Mouse (Mus musculus) liver, postnatal 0 days (tissue): ENCODE measurements around the gene Npnt. TPM values are rescaled to one million over a fixed set of nuclear protein-coding genes. Genes with fewer than 3 reads are reported as not detected.
A peak's percentile ranks its signal among the peaks of the same experiment; 100 is the strongest.

ENCODE experiments used
- ATAC-seq: fragments of 200-750 bp; cut with Nextera tagmentation; 2 replicates; pipeline ENCODE4 v1.8.0; 2017; ENCODE audit warnings: mild to moderate bottlenecking, moderate library complexity
- DNase-seq: peaks from one replicate; pipeline ENCODE4 v3.0.0-alpha.2; 2016
- H3K27ac ChIP-seq: fragments of 300-500 bp; sonication (generic); 2 replicates; pipeline ENCODE4 v1.5.1; 2014; ENCODE audit warnings: antibody characterized with exemption, moderate library complexity, mild to moderate bottlenecking, low read depth
- H3K27me3 ChIP-seq: fragments of 300-500 bp; sonication (generic); 2 replicates; pipeline ENCODE4 v1.6.1; 2014; ENCODE audit warnings: low read length, control low read depth, mixed read lengths; ENCODE audit not compliant: insufficient read depth
- H3K36me3 ChIP-seq: fragments of 300-500 bp; sonication (generic); replicated peaks from 2 replicates; pipeline ENCODE4 v1.6.1; 2014; ENCODE audit warnings: mild to moderate bottlenecking, control low read depth, low read length, moderate library complexity, mixed read lengths; ENCODE audit not compliant: insufficient read depth
- H3K4me1 ChIP-seq: fragments of 300-500 bp; sonication (generic); 2 replicates; pipeline ENCODE4 v1.6.1; 2014; ENCODE audit warnings: antibody characterized with exemption, mild to moderate bottlenecking, control low read depth; ENCODE audit not compliant: insufficient read depth
- H3K4me2 ChIP-seq: fragments of 300-500 bp; sonication (generic); 2 replicates; pipeline ENCODE4 v1.6.1; 2014; ENCODE audit warnings: low read depth, mild to moderate bottlenecking, low read length, moderate library complexity, mixed read lengths
- H3K4me3 ChIP-seq: fragments of 300-500 bp; sonication (generic); 2 replicates; pipeline ENCODE4 v1.5.1; 2014; ENCODE audit warnings: low read depth, low read length
- H3K9ac ChIP-seq: fragments of 300-500 bp; sonication (generic); replicated peaks from 2 replicates; pipeline ENCODE4 v1.6.1; 2014; ENCODE audit warnings: mild to moderate bottlenecking, moderate library complexity
- H3K9me3 ChIP-seq: fragments of 300-500 bp; sonication (generic); 2 replicates; pipeline ENCODE4 v1.6.1; 2016; ENCODE audit warnings: mild to moderate bottlenecking, control low read depth, low read length, mixed read lengths
- CTCF ChIP-seq: sonication (generic); IDR thresholded peaks from 2 replicates; pipeline ENCODE4 v1.5.1; 2016; ENCODE audit warnings: antibody characterized with exemption, low read depth
- EP300 ChIP-seq: IDR thresholded peaks from 2 replicates; pipeline ENCODE4 v1.6.1; 2016; ENCODE audit warnings: antibody characterized with exemption, low read depth, mild to moderate bottlenecking
- WGBS: fragments of 180-500 bp; shearing (Covaris S2); extraction: QIAGEN DNeasy Blood & Tissue Kit; methylation state at CpG from one replicate; pipeline ENCODE4 v1.1.7; 2014; ENCODE audit not compliant: insufficient replicate concordance; 5-methylcytosine and 5-hydroxymethylcytosine counted together
- polyA plus RNA-seq: library from polyadenylated mRNA; unstranded; fragments of >200 nt; fragmentation: Nextera tagmentation; extraction: Ambion mirVana; gene quantifications from 2 replicates; pipeline ENCODE4 v1.2.1, GENCODE M21; 2015

Gene Npnt
- polyA plus RNA-seq, 1 experiment from 2014 or later, result 10.4 TPM

DNA sequence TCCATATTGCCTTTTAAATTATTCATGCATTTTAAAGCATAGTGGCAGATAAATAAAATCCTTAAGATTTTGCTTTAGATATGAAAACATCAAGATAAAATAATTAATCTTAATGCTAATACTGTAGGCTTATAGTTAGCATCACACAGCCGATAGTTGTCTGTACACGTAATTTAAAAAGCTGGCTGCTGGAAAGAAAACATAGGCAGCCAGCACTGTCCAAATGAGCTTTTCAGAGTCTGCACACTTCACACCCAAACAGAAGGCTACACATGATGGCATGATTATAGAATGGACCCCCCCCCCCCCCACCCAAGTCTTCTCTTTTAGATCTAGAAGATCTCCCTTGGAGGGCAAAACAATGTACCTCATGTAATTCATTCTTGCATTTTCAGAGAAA is 31.9 kb upstream of the Npnt start:
- TF ChIP-seq CTCF, result no peak
- no peak for TF ChIP-seq EP300
- Histone ChIP-seq H3K9ac (no peak overlapping the region), H3K4me3 (no peak overlapping the region), H3K4me1 (no peaks in the 10 kb centered on the region), H3K9me3 (no peaks in the 10 kb centered on the region), H3K36me3 (peaks cover 3% of the 10 kb centered on the region; the same call in 1 of the 2 replicates), H3K27ac (no peak overlapping the region), H3K27me3 (no peaks in the 10 kb centered on the region), H3K4me2 (no peak overlapping the region)
- DNase-seq (no peak), ATAC-seq (no peak)
- WGBS, result 90% methylated on average over 2 of the region's 2 CpGs

DNA sequence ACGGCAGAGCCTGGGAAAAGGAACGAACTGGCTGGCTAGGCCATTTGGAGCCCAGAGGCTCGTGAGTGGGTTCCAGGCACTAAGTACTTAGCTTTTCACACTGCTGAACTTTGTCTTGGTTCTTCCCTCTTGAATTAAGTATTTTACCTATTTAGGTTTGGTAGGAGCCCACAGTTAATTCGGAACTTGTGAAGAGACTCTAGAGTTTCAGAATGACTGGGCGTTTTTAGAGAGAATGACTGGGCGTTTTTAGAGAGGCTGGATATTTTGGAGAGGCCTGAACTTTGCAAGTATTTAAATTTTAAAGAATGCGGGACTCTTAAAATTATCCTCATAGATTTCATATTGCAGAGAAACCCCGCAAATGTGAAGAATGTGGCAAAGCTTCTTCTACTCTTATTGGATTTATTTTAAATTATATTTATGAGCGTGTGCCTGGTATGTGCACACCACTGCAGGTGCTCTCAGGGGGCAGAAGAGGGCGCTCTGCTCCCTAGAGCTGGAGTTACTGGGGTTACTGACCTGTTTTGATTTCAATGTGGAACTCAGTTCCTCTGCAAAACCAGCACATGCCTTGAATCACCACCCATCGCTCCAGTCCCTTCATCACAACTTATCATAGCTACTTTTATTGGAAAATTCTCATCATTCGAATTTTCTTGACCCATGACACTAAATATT is 29.8 kb upstream of the Npnt start:
- no peak overlapping the region for H3K9ac ChIP-seq
- no peak overlapping the region for H3K4me2 ChIP-seq
- TF ChIP-seq CTCF (0 out of 2 replicates have a peak, but pooled peaks have one; percentile 13), EP300 (no peak)
- ATAC-seq (no peak), DNase-seq (no peak)
- H3K4me1 ChIP-seq, result no peaks in the 10 kb centered on the region
- H3K4me3 ChIP-seq, result no peak overlapping the region
- no peaks in the 10 kb centered on the region for H3K9me3 ChIP-seq
- no peak overlapping the region for H3K27ac ChIP-seq
- WGBS, result 87% methylated on average over 12 of the region's 12 CpGs
- no peaks in the 10 kb centered on the region for H3K27me3 ChIP-seq
- H3K36me3 ChIP-seq, result peaks cover 3% of the 10 kb centered on the region; the same call in 1 of the 2 replicates

DNA sequence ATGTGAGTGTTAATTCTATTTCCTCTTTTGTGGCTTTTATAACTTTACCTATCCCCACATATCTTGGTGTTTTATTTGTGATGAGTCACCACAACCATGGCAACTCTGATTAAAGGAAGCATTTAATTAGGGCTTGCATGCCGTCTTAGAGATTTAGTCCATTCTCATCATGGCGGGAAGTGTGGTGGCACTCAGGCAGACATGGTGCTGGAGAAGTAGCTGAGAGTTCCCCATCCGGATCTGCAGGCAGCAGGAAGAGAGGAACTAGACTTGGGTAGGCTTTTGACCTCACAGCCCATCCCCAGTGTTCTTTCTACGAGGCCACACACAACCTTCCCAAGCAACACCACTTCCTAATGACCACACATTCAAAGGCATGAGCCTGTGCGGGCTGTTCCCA is 16.2 kb upstream of the Npnt start:
- TF ChIP-seq EP300, result no peak
- TF ChIP-seq CTCF, result no peak
- Histone ChIP-seq H3K27me3 (no peaks in the 10 kb centered on the region), H3K27ac (no peak overlapping the region), H3K36me3 (no peaks in the 10 kb centered on the region), H3K9me3 (no peaks in the 10 kb centered on the region), H3K4me2 (no peak overlapping the region), H3K9ac (no peak overlapping the region), H3K4me3 (no peak overlapping the region), H3K4me1 (no peaks in the 10 kb centered on the region)
- WGBS, result 51% methylated on average over 5 of the region's 5 CpGs
- ATAC-seq, result no peak
- DNase-seq, result no peak

DNA sequence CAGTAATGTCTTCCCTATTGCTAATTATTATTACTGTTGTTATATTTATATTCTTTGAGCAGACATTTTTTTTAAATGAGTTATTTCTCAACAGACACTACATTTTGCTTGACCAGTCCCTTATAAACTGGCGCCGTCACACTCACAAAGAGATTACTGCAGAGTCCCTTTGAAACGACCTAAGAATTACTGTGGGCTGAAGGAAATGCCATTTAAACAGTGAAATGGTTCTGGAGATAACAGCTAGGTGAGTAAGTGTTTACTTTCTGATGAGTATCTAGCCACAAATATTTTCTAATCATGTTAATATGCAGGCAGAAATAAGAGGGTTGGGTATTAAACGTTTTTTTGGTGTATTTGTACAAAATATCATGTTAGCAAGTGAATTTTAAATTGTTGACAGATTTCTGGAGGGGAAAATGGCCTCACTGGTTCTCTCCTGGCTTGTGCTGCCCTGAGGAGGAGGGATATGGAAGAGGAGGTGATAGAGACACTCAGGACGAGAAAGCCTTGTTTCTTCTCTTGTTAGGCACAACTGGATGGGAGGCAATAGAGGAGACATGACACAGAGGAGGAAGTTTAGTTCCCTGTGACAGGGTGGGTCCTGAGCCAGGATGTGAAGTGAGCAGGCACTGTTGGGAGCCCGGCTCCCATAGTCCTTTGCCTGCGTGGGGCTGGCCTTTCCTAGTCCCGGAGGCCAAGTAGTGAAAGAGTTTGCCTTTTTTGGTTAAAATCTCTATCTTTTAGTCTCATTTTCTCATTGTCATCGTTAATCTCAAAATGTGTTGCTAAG is 14.8 kb upstream of the Npnt start:
- Histone ChIP-seq H3K4me1 (no peaks in the 10 kb centered on the region), H3K9ac (no peak overlapping the region), H3K4me3 (no peak overlapping the region), H3K9me3 (no peaks in the 10 kb centered on the region), H3K27ac (no peak overlapping the region), H3K36me3 (no peaks in the 10 kb centered on the region), H3K27me3 (no peaks in the 10 kb centered on the region), H3K4me2 (no peak overlapping the region)
- WGBS, result 62% methylated on average over 9 of the region's 9 CpGs
- no peak for TF ChIP-seq CTCF
- no peak for TF ChIP-seq EP300
- DNase-seq (no peak), ATAC-seq (no peak)

DNA sequence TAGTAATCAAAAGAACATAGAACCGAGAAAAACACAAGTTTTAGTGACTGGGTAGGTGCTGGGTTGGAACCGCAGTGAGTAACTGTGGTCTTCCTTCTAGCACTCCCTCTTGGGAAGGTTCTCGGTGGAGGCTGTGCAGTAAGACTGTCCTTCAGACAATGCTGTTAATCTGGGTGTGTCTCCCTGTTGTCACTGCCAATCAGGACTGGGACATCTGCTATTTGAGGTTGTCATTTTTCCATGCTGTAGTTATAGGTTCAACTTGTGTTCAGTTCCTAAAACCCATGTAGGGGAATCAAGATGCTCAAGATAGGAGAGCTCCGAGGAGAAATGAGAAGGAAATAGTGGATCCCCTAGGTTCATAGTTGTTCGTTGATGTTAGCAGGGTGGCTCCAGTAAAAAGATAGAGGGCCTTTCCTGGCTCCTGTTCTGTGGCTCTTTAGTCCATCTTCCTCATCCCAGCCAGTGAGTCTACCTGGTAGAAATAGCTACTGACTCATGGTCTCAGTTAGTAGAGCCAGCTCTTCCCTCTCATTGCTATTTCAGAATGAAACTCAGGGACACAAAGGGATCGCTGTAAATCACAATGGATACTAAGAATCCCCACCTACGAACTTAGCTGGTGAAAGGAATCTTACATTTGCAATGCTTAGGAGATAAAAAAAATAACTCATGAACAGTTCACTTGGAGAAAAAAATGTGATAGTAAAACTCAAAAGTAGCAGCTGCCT is 12.7 kb upstream of the Npnt start:
- Histone ChIP-seq H3K9ac (no peak overlapping the region), H3K36me3 (no peaks in the 10 kb centered on the region), H3K4me1 (no peaks in the 10 kb centered on the region), H3K27me3 (no peaks in the 10 kb centered on the region), H3K4me2 (no peak overlapping the region), H3K4me3 (no peak overlapping the region), H3K27ac (no peak overlapping the region), H3K9me3 (no peaks in the 10 kb centered on the region)
- no peak for TF ChIP-seq CTCF
- TF ChIP-seq EP300, result no peak
- ATAC-seq (no peak), DNase-seq (no peak)
- 80% methylated on average over 7 of the region's 7 CpGs for WGBS

DNA sequence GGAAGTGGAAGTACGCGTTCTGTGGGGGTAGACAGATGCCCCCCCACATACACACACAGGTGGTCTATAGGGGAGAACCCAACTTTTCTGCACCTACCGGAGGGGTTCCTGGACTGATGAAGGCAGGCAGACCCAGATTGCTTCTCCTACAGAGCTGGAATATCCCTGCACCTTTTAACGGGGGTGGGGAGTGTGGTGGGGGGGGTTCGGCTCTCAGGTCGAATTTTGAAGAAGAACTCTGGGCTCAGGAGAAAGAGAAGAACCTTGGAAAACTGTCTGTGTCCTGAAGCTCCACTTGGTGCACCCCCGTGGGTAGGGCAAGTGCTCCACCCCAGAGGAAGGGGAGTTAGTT is 414 bp upstream of the Npnt start:
- no peak overlapping the region for H3K9ac ChIP-seq
- TF ChIP-seq EP300 (no peak), CTCF (no peak)

More for the DNA sequence above, 414 bp upstream of the Npnt start:
- Histone ChIP-seq H3K4me2 (peak overlapping the region; percentile 85), H3K9me3 (no peaks in the 10 kb centered on the region), H3K36me3 (no peaks in the 10 kb centered on the region; the same call in 1 of the 2 replicates), H3K27me3 (peaks cover 15% of the 10 kb centered on the region), H3K27ac (no peak overlapping the region), H3K4me3 (peak overlapping the region; percentile 62), H3K4me1 (no peaks in the 10 kb centered on the region)
- ATAC-seq (no peak; the same call in 1 of the 2 replicates), DNase-seq (no peak)
- WGBS, result 10% methylated on average over 7 of the region's 7 CpGs
